Mouse (Mus musculus): Measurements from ENCODE around the gene Shpk.

Shpk gene

DNA sequence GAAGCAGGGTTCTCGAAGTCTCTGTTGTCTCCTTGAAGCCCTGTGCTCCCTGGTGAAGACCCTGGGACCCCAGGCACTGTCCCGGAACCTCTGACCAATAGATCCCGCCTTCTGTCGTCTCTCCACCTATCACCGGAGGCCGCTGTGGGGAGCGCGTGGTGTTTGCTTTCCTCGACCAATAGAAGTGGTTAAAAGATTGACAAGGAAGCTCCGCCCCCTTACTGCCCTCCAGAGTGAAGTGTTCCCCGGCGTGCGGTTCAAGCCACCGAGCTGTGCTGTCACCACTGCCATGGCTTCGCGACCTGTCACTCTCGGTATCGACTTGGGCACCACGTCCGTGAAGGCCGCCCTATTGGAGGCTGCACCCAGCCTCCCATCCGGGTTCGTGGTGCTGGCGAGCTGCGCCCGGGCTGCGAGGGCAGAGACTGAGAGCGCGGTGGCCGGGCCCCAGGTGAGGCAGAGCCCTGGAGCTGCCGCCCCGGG is at the start of gene Shpk:
TSS of gene Shpk (plus strand) at position 231 of the 483 bp plus-strand sequence.
- peak; percentile 95 for DNase-seq

GRCm38 (mm10) chr11:73155071-73155470 is 44.2 kb upstream of the Shpk start:
- no peak for DNase-seq

GRCm38 (mm10) chr11:73159957-73160810 is 39.1 kb upstream of the Shpk start, which contains the start of gene P2rx5:
Gene P2rx5, plus strand, starts transcription at chr11:73160421.
- peak; percentile 39 for DNase-seq

DNA sequence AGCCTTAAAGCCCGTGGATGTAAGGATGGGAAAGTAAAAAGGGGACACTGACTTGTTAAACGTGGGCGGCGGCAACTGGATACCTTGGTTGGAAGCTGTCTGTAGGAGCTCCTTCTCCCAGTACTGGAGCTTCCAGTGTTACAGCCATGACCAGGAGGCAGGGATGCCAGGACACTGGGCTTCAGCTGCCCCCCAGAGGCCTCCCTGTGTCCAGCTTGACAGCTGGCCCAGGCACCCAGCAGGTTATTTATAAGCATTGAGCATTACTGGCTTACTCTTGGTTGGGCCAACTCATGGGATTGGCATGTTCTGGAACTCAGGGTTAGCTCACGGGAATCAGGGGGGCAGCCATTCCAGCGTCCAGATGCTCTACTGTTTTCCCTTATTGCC is 38.5 kb upstream of the Shpk start:
- no peak for DNase-seq

- no peak for DNase-seq
Observed at GRCm38 (mm10) chr11:73161616-73162015, 37.6 kb upstream of the Shpk start.

DNA sequence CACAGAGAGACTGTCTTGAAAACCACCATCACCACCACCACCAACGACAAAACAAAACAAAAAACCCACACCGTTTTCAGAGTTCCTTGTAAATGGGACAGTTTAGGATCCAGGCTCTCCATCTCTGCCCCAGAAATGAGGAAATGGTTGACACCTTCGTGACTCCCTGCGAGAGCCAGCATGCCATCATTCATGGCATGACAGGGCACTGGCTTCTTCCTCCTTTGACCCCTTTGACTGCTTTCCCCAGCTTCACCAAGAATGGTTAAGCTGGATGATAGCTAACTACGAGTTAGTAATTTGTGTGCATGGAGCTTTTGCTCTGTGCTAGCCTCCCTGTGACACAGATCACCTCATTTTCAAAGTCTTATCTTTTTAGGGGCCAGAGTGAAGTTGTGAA is 37.0 kb upstream of the Shpk start:
- no peak for DNase-seq

- DNase-seq: no peak
Observed at GRCm38 (mm10) chr11:73168071-73168470, 31.2 kb upstream of the Shpk start.

DNA sequence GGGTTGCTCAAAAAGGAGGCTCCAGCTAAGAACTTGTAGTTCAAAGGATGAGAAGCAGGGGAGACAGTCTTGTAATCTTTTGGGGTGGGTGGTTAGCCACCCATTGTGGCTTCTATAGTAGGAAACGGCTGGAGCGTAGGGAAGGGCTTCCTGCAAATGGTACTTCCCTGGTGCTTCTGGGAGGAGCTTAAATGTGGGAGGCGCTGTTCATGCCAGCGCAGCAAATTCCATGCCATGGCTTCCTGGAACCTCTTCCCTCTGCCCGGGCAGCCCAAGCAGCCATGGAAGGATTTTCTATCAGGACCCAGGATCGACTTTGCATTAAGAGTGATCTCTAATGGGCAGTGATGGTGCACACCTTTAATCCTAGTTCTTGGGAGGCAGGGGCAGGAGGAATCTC is 30.7 kb upstream of the Shpk start:
- no peak for DNase-seq

GRCm38 (mm10) chr11:73169231-73169630 is 30.0 kb upstream of the Shpk start:
- DNase-seq: peak; percentile 62

- DNase-seq: no peak
Observed at GRCm38 (mm10) chr11:73172186-73172585, 27.1 kb upstream of the Shpk start.

DNA sequence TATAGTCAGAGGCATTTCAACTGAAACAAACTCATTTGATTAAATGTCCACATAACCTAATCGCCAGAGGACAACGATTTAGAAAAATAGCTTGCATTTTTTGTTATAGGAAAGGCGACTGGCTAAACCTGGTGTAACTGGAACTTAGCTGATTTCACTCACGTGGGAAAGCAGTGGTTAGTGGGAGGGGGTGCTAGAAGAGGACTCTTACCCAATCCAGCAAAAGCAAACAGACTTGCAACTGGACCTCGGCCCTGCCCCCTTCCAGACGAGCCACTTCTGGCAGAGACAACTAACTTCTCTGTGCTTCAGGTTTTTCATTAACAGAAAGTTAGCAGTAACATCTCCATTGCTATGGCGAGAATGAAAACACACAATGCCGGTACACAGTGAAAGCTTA is 23.6 kb upstream of the Shpk start:
- peak; percentile 61 for DNase-seq

DNA sequence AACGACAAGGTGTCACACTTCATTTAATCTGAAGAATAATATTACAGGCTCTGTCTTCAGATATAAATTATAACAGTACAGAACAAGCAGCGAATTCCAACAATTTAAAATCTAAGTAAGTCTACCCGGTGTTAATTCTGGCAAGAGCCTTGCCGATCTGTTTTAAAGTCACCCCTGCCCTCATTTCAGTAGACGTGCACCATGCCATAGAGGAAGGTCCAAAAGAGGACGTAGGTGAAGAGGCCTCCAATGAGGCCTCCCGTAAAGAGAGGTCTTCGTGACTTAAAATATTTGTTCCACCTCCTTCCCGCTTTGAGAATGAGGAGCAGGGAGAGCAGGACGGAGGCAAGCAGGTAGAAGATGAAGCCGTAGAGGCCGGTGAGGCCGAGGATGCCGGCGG is 23.1 kb upstream of the Shpk start:
- no peak for DNase-seq

- peak; percentile 97 for DNase-seq
Observed at GRCm38 (mm10) chr11:73176608-73177508, 22.4 kb upstream of the Shpk start, which contains the start of the genes Emc6 and Tax1bp3. Gene Emc6, minus strand, starts transcription at chr11:73177037. Gene Tax1bp3, plus strand, starts transcription at chr11:73177083.

DNA sequence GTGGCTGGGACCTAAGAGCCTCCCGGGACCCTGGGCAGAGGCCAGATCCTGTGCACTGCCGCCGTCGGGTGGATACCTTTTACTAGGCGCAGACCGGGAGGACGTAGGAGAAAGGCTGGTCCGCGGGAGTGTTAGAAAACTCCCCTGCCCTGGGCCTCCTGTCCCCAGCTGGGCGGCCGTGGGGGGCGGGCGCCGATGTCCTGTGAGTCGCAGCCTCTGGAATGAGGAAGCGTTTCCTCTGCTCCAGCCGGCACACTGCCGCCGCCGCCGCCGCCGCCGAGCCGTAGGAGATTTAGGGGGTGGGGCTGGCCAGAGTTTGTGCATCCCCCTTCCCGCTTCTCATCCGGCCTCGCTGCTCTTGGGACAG is 21.8 kb upstream of the Shpk start:
- peak; percentile 76 for DNase-seq

GRCm38 (mm10) chr11:73177895-73178294 is 21.4 kb upstream of the Shpk start:
- no peak for DNase-seq

- no peak for DNase-seq
Observed at GRCm38 (mm10) chr11:73185872-73186615, 13.2 kb upstream of the Shpk start.

DNA sequence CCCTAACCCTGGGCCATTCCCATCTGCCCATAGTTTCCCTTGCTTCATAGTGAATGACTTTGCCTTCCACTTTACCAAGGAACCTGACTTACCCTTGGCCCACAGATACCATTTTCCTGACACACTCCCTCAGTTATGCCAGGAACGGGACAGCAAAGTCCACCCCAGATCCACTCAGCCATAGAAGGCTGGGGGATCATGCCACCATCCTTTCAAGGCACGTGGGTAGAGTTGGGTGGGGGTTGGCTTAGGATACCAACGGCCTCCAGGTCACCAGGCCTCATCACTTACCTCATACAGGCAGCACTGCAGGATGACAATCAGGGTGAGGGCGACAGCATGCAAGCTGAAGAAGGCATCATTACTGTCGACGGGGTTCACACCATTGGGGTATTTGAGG is 12.0 kb upstream of the Shpk start:
- DNase-seq: no peak

GRCm38 (mm10) chr11:73193047-73193446 is 6.2 kb upstream of the Shpk start:
- no peak for DNase-seq

DNA sequence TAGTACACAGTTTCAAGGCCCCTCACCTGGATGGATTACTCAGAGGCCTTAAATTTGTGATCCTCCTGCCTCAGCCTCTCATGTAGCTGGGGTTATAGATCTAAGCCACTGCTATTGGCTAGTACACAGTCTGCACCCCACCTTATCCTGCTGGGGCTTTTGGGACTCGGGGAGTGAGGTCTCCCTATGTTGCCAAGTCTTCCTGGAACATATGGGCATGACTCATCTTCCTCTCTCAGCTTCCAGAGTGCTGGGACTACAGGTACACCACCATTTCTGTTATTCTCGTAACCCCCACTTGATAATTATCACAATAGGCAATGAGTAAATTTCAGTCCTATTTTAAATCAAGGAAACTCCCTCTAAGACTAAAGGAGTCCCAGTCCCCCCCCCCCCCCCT is 4.8 kb upstream of the Shpk start:
- no peak for DNase-seq

DNA sequence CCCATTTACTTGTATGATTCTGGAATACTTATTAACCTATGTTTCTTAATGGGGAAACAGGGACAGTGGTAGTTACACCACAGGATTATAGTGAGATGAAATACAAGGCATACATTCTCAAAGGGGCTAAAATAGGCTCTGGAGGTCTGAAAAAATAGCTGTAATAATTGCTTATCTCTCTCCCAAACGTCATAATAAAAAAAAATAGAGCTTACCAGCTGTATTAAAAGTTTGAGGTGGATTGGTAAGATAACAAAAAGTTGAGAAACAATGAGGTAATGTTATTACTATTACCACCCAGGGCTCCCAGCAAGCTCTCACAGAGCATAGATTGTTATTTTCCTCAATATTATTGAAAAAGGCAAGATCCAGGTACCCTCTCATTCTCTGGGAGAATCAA is 1.1 kb upstream of the Shpk start:
- no peak for DNase-seq

DNA sequence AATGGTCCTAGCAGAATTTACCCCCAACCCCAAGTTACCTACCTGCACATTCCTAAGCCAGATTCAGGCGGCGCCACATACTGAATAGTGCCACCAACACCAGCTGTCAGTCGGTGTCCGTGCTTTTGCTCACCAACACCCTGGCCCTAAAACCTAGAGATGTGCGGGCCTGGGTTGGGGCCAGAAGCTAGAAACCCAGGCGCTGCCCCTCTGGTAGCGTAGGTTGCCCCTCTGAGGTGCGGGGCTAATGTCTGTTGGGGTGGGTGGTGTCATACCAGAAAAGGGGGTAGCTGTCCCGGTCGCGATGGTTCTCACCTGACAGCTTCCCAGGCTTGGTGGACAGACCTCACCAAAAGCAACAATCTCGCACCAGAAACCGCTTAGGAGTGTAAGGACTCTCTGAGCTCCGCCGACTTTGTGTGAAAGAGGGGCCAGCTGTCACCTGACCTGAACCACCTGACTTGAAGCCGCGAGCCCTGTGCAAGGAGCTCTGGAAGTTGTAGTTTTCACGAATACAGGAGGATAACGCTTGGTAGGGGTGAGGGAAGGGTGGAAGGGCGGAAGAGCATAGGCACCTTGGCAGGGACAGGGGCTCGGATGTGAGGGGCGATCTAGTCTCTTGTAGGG is 544 bp upstream of the Shpk start, which contains the start of gene Ctns:
TSS of gene Ctns (minus strand) at position 440 of the 627 bp plus-strand sequence.
- peak; percentile 85 for DNase-seq

GRCm38 (mm10) chr11:73199879-73200278 is 619 bp downstream of the Shpk start:
- DNase-seq: peak; percentile 67
